Mouse (Mus musculus): ENCODE measurements around the gene Map4k4. TPM values are rescaled to one million over a fixed set of nuclear protein-coding genes. Genes with fewer than 3 reads are reported as not detected.

The Map4k4 gene
- polyA plus RNA-seq (2014; fragmentation: Illumina TruSeq; extraction: RNeasy Lipid Tissue Mini Kit (QIAGEN cat#74804); ENCODE audit: low read depth, low replicate concordance): 10.1 TPM

GRCm38 (mm10) chr1:39900181-39901005 lies at the start of gene Map4k4:
Gene Map4k4, plus strand, starts transcription at chr1:39900913.

GRCm38 (mm10) chr1:40073779-40074178 lies 173.1 kb downstream of the Map4k4 start, which contains the start of gene Il1r2:
Gene Il1r2, plus strand, starts transcription at chr1:40074079.

Other genes starting within 250 kb of the Map4k4 start
- not detected for gene Creg2, start 249.4 kb upstream of the Map4k4 start, polyA plus RNA-seq (2014; fragmentation: Illumina TruSeq; extraction: RNeasy Lipid Tissue Mini Kit (QIAGEN cat#74804); ENCODE audit: low read depth, low replicate concordance)
- not detected for gene Rfx8, start 179.9 kb upstream of the Map4k4 start, polyA plus RNA-seq (2014; fragmentation: Illumina TruSeq; extraction: RNeasy Lipid Tissue Mini Kit (QIAGEN cat#74804); ENCODE audit: low read depth, low replicate concordance)
- gene Gm3646, start 95.6 kb upstream of the Map4k4 start, polyA plus RNA-seq (2014; fragmentation: Illumina TruSeq; extraction: RNeasy Lipid Tissue Mini Kit (QIAGEN cat#74804); ENCODE audit: low read depth, low replicate concordance): not detected
- gene Il1r2, start 173.2 kb downstream of the Map4k4 start, polyA plus RNA-seq (2014; fragmentation: Illumina TruSeq; extraction: RNeasy Lipid Tissue Mini Kit (QIAGEN cat#74804); ENCODE audit: low read depth, low replicate concordance): not detected

All from liver, adult 10 weeks (tissue).